Mouse (Mus musculus) stomach, embryonic 15.5 days (tissue): ENCODE measurements at regions not wholly inside any gene's neighbourhood (a gene's known extent, or its start where the extent isn't known, plus 50 kb on each side); places are given as distances from the start of the nearest gene placed in this dataset.

Experiments used
- ATAC-seq: fragments of 200-750 bp; cut with Nextera tagmentation; 2 replicates; pipeline ENCODE4 v1.8.0; 2017; ENCODE audit warnings: low read depth, moderate number of reproducible peaks, moderate TSS enrichment; ENCODE audit not compliant: insufficient read depth, low FRiP score
- H3K27ac ChIP-seq: fragments of 300-500 bp; sonication (generic); 2 replicates; pipeline ENCODE4 v1.5.1; 2015; ENCODE audit warnings: mild to moderate bottlenecking, inconsistent platforms
- H3K27me3 ChIP-seq: fragments of 300-500 bp; sonication (generic); replicated peaks from 2 replicates; pipeline ENCODE4 v1.6.1; 2015; ENCODE audit warnings: inconsistent platforms
- H3K36me3 ChIP-seq: fragments of 300-500 bp; sonication (generic); 2 replicates; pipeline ENCODE4 v1.6.1; 2015; ENCODE audit warnings: inconsistent platforms
- H3K4me1 ChIP-seq: fragments of 300-500 bp; sonication (generic); 2 replicates; pipeline ENCODE4 v1.6.1; 2015; ENCODE audit warnings: inconsistent platforms
- H3K4me2 ChIP-seq: fragments of 300-500 bp; sonication (generic); 2 replicates; pipeline ENCODE4 v1.6.1; 2015; ENCODE audit warnings: mild to moderate bottlenecking, inconsistent platforms
- H3K4me3 ChIP-seq: fragments of 300-500 bp; sonication (generic); replicated peaks from 2 replicates; pipeline ENCODE4 v1.5.1; 2015; ENCODE audit warnings: inconsistent platforms
- H3K9ac ChIP-seq: fragments of 300-500 bp; sonication (generic); 2 replicates; pipeline ENCODE4 v1.6.1; 2015; ENCODE audit warnings: inconsistent platforms
- H3K9me3 ChIP-seq: fragments of 300-500 bp; sonication (generic); 2 replicates; pipeline ENCODE4 v1.6.1; 2016; ENCODE audit warnings: inconsistent platforms
- WGBS: fragments of 180-500 bp; shearing (Covaris S2); methylation state at CpG from one replicate; pipeline ENCODE4 v1.1.7; 2015; 5-methylcytosine and 5-hydroxymethylcytosine counted together

GRCm38 (mm10) chr7:111319917-111320316, 237.1 kb upstream of the Eif4g2 start:
- 65% methylated on average over 1 of the region's 1 CpGs for WGBS

GRCm38 (mm10) chr7:111316479-111316990, 233.7 kb upstream of the Eif4g2 start:
- Histone ChIP-seq H3K4me3 (no peak overlapping the region), H3K27me3 (no peaks in the 10 kb centered on the region), H3K36me3 (no peaks in the 10 kb centered on the region), H3K4me2 (no peak overlapping the region), H3K9ac (no peak overlapping the region), H3K9me3 (0 out of 2 replicates have a peak, but pooled peaks cover 1% of the 10 kb centered on the region), H3K27ac (no peak overlapping the region), H3K4me1 (no peaks in the 10 kb centered on the region)
- ATAC-seq, result no peak
- 74% methylated on average over 2 of the region's 2 CpGs for WGBS

More at GRCm38 (mm10) chr7:111319917-111320316, 237.1 kb upstream of the Eif4g2 start:
- H3K27me3 ChIP-seq, result no peaks in the 10 kb centered on the region
- H3K9ac ChIP-seq, result no peak overlapping the region
- H3K36me3 ChIP-seq, result no peaks in the 10 kb centered on the region
- H3K4me2 ChIP-seq, result no peak overlapping the region
- no peak for ATAC-seq
- no peak overlapping the region for H3K4me3 ChIP-seq
- no peaks in the 10 kb centered on the region for H3K9me3 ChIP-seq
- no peaks in the 10 kb centered on the region for H3K4me1 ChIP-seq
- no peak overlapping the region for H3K27ac ChIP-seq

DNA sequence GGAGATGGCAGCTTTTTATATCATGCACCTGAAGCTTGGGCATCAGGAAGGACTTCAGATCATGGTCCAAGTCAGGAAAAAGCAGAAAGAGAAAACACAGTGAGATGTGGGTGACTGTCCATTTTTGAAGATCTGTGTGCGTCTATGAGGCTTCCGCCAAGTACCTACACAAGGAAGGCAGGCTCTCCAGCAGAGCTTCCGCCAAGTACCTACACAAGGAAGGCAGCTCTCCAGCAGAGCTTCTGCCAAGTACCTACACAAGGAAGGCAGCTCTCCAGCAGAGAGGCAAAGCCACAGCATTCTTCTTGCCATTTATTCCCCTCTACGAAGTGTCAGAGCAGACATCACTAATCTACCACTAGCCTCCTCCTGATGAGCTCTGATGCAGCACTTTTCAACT, 231.1 kb upstream of the Eif4g2 start:
- Histone ChIP-seq H3K27me3 (no peaks in the 10 kb centered on the region), H3K4me2 (no peak overlapping the region), H3K4me1 (no peaks in the 10 kb centered on the region), H3K27ac (no peak overlapping the region), H3K9ac (no peak overlapping the region), H3K36me3 (no peaks in the 10 kb centered on the region), H3K4me3 (no peak overlapping the region), H3K9me3 (0 out of 2 replicates have a peak, but pooled peaks cover 3% of the 10 kb centered on the region)
- 92% methylated on average over 4 of the region's 4 CpGs for WGBS
- ATAC-seq, result no peak

DNA sequence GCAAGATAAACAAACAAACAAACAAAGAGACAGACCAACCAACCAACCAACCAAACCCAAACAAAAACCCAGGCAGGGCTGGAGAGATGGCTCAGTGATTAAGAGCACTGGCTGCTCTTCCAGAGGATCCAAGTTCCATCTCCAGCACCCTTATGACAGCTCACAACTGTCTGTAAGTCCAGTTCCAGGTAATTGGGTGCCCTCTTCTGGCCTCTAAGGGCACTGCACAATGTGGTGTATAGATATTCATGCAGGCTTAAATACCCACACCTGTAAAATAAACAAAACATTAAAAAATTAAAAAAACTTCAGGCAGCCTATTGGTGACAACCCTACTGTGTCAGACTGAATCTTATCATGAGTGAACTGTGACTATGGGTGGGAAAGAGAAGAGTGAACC, 222.4 kb upstream of the Eif4g2 start:
- H3K9ac ChIP-seq, result no peak overlapping the region
- no peaks in the 10 kb centered on the region for H3K9me3 ChIP-seq
- no peaks in the 10 kb centered on the region for H3K36me3 ChIP-seq
- H3K4me2 ChIP-seq, result no peak overlapping the region
- H3K27ac ChIP-seq, result no peak overlapping the region
- H3K4me3 ChIP-seq, result no peak overlapping the region
- H3K27me3 ChIP-seq, result no peaks in the 10 kb centered on the region
- H3K4me1 ChIP-seq, result no peaks in the 10 kb centered on the region
- ATAC-seq, result no peak

GRCm38 (mm10) chr7:111301791-111302488, 219.1 kb upstream of the Eif4g2 start:
- 81% methylated on average over 16 of the region's 16 CpGs for WGBS
- Histone ChIP-seq H3K9ac (no peak overlapping the region), H3K4me3 (no peak overlapping the region)

GRCm38 (mm10) chr7:111297174-111297902, 214.5 kb upstream of the Eif4g2 start:
- Histone ChIP-seq H3K4me3 (no peak overlapping the region), H3K9ac (no peak overlapping the region), H3K36me3 (no peaks in the 10 kb centered on the region), H3K27ac (no peak overlapping the region), H3K4me1 (no peaks in the 10 kb centered on the region), H3K9me3 (no peaks in the 10 kb centered on the region), H3K27me3 (no peaks in the 10 kb centered on the region), H3K4me2 (no peak overlapping the region)
- ATAC-seq, result no peak
- 87% methylated on average over 9 of the region's 9 CpGs for WGBS

More at GRCm38 (mm10) chr7:111301791-111302488, 219.1 kb upstream of the Eif4g2 start:
- Histone ChIP-seq H3K27ac (no peak overlapping the region), H3K9me3 (no peaks in the 10 kb centered on the region), H3K27me3 (no peaks in the 10 kb centered on the region), H3K4me1 (no peaks in the 10 kb centered on the region), H3K4me2 (no peak overlapping the region), H3K36me3 (no peaks in the 10 kb centered on the region)
- ATAC-seq, result no peak

DNA sequence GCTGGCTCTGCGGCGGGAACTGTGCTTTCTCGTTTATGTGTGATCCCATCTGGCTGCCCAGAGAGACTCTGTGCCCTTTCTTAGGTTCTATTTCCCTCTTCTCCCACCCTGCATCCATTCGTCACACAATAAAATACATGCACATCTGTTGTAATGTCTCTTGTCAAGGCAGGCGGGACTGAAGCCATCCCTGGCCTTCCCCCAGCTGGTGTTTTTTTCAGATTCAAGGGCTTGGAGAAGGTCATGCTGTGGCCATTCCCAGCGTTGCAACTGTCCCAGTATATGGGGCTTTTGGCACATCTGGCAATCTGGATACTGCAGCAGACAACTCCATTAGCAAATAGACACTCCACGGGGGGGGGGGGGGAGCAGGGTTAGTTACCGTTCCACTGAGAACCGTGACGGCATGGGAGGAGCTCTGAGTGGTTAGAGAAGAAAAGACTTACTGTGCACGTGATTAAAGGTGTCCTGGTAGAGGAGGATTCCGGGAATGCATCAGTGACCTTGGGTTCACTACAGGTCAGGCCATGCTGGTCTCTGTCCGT, 200.7 kb upstream of the Eif4g2 start:
- Histone ChIP-seq H3K9ac (no peak overlapping the region), H3K36me3 (no peaks in the 10 kb centered on the region), H3K9me3 (no peaks in the 10 kb centered on the region), H3K4me3 (no peak overlapping the region), H3K4me2 (no peak overlapping the region), H3K27me3 (no peaks in the 10 kb centered on the region), H3K27ac (no peak overlapping the region), H3K4me1 (no peaks in the 10 kb centered on the region)
- WGBS, result 39% methylated on average over 13 of the region's 13 CpGs
- no peak for ATAC-seq

DNA sequence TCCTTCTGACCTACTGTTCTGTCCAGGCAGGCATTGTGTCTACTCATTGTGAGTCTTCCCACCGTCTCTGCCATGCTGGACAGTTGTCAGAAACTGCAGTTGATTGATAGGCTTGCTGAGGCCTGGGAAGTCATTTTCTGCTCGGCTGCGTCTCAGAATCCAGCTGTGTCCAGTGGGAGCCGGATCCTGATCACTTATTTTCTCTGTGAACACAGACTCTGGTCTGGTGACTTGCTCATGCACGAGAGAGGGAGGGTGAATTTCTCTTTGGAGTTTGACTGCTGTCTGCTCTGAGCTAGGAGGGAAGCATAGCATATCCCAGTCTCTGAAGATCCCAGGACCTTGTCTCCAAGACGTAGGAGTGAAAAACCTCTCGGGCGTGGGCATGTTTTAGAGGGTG, 199.5 kb upstream of the Eif4g2 start:
- ATAC-seq, result no peak
- Histone ChIP-seq H3K4me1 (no peaks in the 10 kb centered on the region), H3K27ac (no peak overlapping the region), H3K4me2 (no peak overlapping the region), H3K27me3 (no peaks in the 10 kb centered on the region), H3K9me3 (no peaks in the 10 kb centered on the region), H3K9ac (no peak overlapping the region), H3K36me3 (no peaks in the 10 kb centered on the region), H3K4me3 (no peak overlapping the region)
- 49% methylated on average over 8 of the region's 8 CpGs for WGBS

GRCm38 (mm10) chr7:111277703-111278102, 194.9 kb upstream of the Eif4g2 start:
- no peak overlapping the region for H3K27ac ChIP-seq
- H3K4me2 ChIP-seq, result no peak overlapping the region
- no peak for ATAC-seq
- H3K27me3 ChIP-seq, result no peaks in the 10 kb centered on the region
- WGBS, result 87% methylated on average over 3 of the region's 3 CpGs
- no peak overlapping the region for H3K4me3 ChIP-seq
- H3K36me3 ChIP-seq, result no peaks in the 10 kb centered on the region
- H3K4me1 ChIP-seq, result no peaks in the 10 kb centered on the region
- no peaks in the 10 kb centered on the region for H3K9me3 ChIP-seq
- no peak overlapping the region for H3K9ac ChIP-seq

GRCm38 (mm10) chr7:111273839-111274238, 191.0 kb upstream of the Eif4g2 start:
- no peaks in the 10 kb centered on the region for H3K36me3 ChIP-seq
- no peak overlapping the region for H3K4me3 ChIP-seq
- H3K27ac ChIP-seq, result no peak overlapping the region
- H3K27me3 ChIP-seq, result no peaks in the 10 kb centered on the region
- H3K9me3 ChIP-seq, result no peaks in the 10 kb centered on the region
- 95% methylated on average over 5 of the region's 5 CpGs for WGBS
- no peak overlapping the region for H3K4me2 ChIP-seq
- no peak for ATAC-seq
- H3K4me1 ChIP-seq, result no peaks in the 10 kb centered on the region
- H3K9ac ChIP-seq, result no peak overlapping the region

DNA sequence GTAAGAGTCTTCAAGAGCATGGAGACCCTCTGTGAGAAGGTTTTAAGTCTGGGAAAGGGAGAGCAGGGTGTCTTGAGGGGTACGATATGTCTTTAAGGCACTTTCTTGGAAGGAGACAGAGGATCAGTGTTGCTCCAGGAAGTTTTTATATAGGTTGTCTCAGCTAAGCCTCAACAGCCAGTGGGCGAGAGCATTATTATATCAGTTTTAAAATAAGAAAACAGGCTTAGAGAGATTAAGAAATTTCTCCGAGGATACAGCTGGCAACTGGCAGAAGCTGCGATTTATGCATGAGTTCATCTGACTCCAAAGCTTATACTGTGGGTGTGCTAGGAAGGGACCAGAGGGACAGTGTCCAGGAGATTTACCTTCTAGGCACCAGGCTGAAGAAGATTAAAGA, 188.0 kb upstream of the Eif4g2 start:
- H3K9me3 ChIP-seq, result no peaks in the 10 kb centered on the region
- no peak overlapping the region for H3K9ac ChIP-seq
- ATAC-seq, result no peak
- no peaks in the 10 kb centered on the region for H3K36me3 ChIP-seq
- no peak overlapping the region for H3K27ac ChIP-seq
- H3K27me3 ChIP-seq, result no peaks in the 10 kb centered on the region
- H3K4me2 ChIP-seq, result no peak overlapping the region
- H3K4me1 ChIP-seq, result no peaks in the 10 kb centered on the region
- WGBS, result 68% methylated on average over 4 of the region's 4 CpGs
- no peak overlapping the region for H3K4me3 ChIP-seq

DNA sequence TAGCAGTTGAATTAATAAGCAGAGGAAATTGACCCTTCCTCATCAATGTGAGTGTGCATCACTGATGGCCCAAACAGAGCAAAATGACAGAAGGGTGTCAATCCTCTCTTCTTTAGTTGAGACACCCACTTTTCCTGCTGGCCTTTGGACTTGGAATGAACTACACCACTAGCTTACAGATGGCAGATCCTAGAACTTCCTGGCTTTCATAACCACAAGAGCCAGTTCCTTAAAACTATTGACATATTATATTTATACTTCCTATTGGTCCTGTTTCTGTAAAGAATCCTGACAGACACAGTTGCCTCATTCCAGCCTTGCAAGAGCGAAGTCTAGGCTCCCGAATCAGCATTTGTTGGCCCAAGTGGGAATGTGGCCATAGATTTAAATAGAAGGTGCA, 185.4 kb upstream of the Eif4g2 start:
- H3K4me3 ChIP-seq, result no peak overlapping the region
- no peaks in the 10 kb centered on the region for H3K9me3 ChIP-seq
- 97% methylated on average over 2 of the region's 2 CpGs for WGBS
- H3K36me3 ChIP-seq, result no peaks in the 10 kb centered on the region
- no peak overlapping the region for H3K9ac ChIP-seq
- no peak overlapping the region for H3K4me2 ChIP-seq
- H3K27ac ChIP-seq, result no peak overlapping the region
- no peaks in the 10 kb centered on the region for H3K27me3 ChIP-seq
- ATAC-seq, result no peak
- H3K4me1 ChIP-seq, result no peaks in the 10 kb centered on the region
